Mouse (Mus musculus) intestine, embryonic 14.5 days (tissue): ENCODE data around the gene Fars2. TPM values are rescaled to one million over a fixed set of nuclear protein-coding genes. Genes with fewer than 3 reads are reported as not detected.
"Not testable (repeated sequence)": the region's sequence is repeated elsewhere in the genome, so short reads cannot be mapped to it uniquely, and the experiment has no call there.

ENCODE experiments used
- ATAC-seq: fragments of 200-750 bp; cut with Nextera tagmentation; replicated peaks from 2 replicates; pipeline ENCODE4 v1.8.0; 2017; ENCODE audit warnings: low read depth, moderate number of reproducible peaks, moderate TSS enrichment, moderate library complexity; ENCODE audit not compliant: low FRiP score, low TSS enrichment
- DNase-seq: peaks from one replicate; pipeline ENCODE4 v3.0.0-alpha.2; 2018; ENCODE audit warnings: low spot score
- H3K27ac ChIP-seq: fragments of 300-500 bp; sonication (generic); 2 replicates; pipeline ENCODE4 v1.5.1; 2014; ENCODE audit warnings: low read depth, mild to moderate bottlenecking, control low read depth
- H3K27me3 ChIP-seq: fragments of 300-500 bp; sonication (generic); replicated peaks from 2 replicates; pipeline ENCODE4 v1.6.1; 2014; ENCODE audit warnings: low read length, control low read depth; ENCODE audit not compliant: control insufficient read depth, insufficient read depth
- H3K36me3 ChIP-seq: fragments of 300-500 bp; sonication (generic); 2 replicates; pipeline ENCODE4 v1.6.1; 2014; ENCODE audit warnings: low read length, control low read depth; ENCODE audit not compliant: control insufficient read depth, insufficient read depth
- H3K4me1 ChIP-seq: fragments of 300-500 bp; sonication (generic); replicated peaks from 2 replicates; pipeline ENCODE4 v1.6.1; 2014; ENCODE audit warnings: low read length, control low read depth, mixed read lengths; ENCODE audit not compliant: control insufficient read depth, insufficient read depth
- H3K4me2 ChIP-seq: fragments of 300-500 bp; sonication (generic); 2 replicates; pipeline ENCODE4 v1.6.1; 2014; ENCODE audit warnings: low read length
- H3K4me3 ChIP-seq: fragments of 300-500 bp; sonication (generic); 2 replicates; pipeline ENCODE4 v1.5.1; 2014; ENCODE audit warnings: low read depth, low read length, control low read depth, mixed read lengths
- H3K9ac ChIP-seq: fragments of 300-500 bp; sonication (generic); 2 replicates; pipeline ENCODE4 v1.6.1; 2014; ENCODE audit warnings: mild to moderate bottlenecking, low read length
- H3K9me3 ChIP-seq: fragments of 300-500 bp; sonication (generic); 2 replicates; pipeline ENCODE4 v1.6.1; 2016; ENCODE audit warnings: low read length, control low read depth; ENCODE audit not compliant: control insufficient read depth
- WGBS: fragments of 180-500 bp; shearing (Covaris S2); extraction: QIAGEN DNeasy Blood & Tissue Kit; methylation state at CpG from one replicate; pipeline ENCODE4 v1.1.7; 2014; 5-methylcytosine and 5-hydroxymethylcytosine counted together
- polyA plus RNA-seq: library from polyadenylated mRNA; unstranded; fragments of >200 nt; fragmentation: Nextera tagmentation; extraction: Ambion mirVana; gene quantifications from 2 replicates; pipeline ENCODE4 v1.2.1, GENCODE M21; 2014

The Fars2 gene
- polyA plus RNA-seq, 1 experiment from 2014 or later = 37.6 TPM

GRCm38 (mm10) chr13:36152728-36153498 lies 35.7 kb downstream of the Fars2 start:
- Histone ChIP-seq H3K4me2 (no peak overlapping the region), H3K4me1 (peaks cover 5% of the 10 kb centered on the region; the same call in 1 of the 2 replicates), H3K4me3 (no peak overlapping the region), H3K27me3 (no peaks in the 10 kb centered on the region), H3K9me3 (no peaks in the 10 kb centered on the region), H3K9ac (no peak overlapping the region), H3K36me3 (no peaks in the 10 kb centered on the region), H3K27ac (no peak overlapping the region)
- ATAC-seq = no peak
- 83% methylated on average over 5 of the region's 5 CpGs for WGBS
- DNase-seq = no peak

GRCm38 (mm10) chr13:36156340-36156931 lies 39.2 kb downstream of the Fars2 start:
- H3K4me1 ChIP-seq = no peaks in the 10 kb centered on the region
- H3K36me3 ChIP-seq = no peaks in the 10 kb centered on the region
- H3K9me3 ChIP-seq = no peaks in the 10 kb centered on the region
- no peak overlapping the region for H3K27ac ChIP-seq
- H3K27me3 ChIP-seq = no peaks in the 10 kb centered on the region
- WGBS = 90% methylated on average over 7 of the region's 7 CpGs
- no peak overlapping the region for H3K4me2 ChIP-seq
- ATAC-seq (no peak), DNase-seq (no peak)
- H3K9ac ChIP-seq = no peak overlapping the region
- H3K4me3 ChIP-seq = no peak overlapping the region

- WGBS = 90% methylated on average over 5 of the region's 5 CpGs
- Histone ChIP-seq H3K4me2 (no peak overlapping the region), H3K36me3 (no peaks in the 10 kb centered on the region), H3K4me1 (no peaks in the 10 kb centered on the region), H3K27me3 (no peaks in the 10 kb centered on the region), H3K9ac (no peak overlapping the region), H3K9me3 (no peaks in the 10 kb centered on the region), H3K4me3 (no peak overlapping the region), H3K27ac (no peak overlapping the region)
- DNase-seq = no peak
- no peak for ATAC-seq
These were observed 46.2 kb downstream of the Fars2 start for GRCm38 (mm10) chr13:36163411-36163810.

GRCm38 (mm10) chr13:36163898-36164297 lies 46.7 kb downstream of the Fars2 start:
- DNase-seq = no peak
- no peaks in the 10 kb centered on the region for H3K27me3 ChIP-seq
- H3K4me1 ChIP-seq = no peaks in the 10 kb centered on the region
- H3K4me3 ChIP-seq = no peak overlapping the region
- H3K9ac ChIP-seq = no peak overlapping the region
- 73% methylated on average over 1 of the region's 1 CpGs for WGBS
- no peak for ATAC-seq
- H3K36me3 ChIP-seq = no peaks in the 10 kb centered on the region
- no peaks in the 10 kb centered on the region for H3K9me3 ChIP-seq
- H3K4me2 ChIP-seq = no peak overlapping the region
- no peak overlapping the region for H3K27ac ChIP-seq

GRCm38 (mm10) chr13:36172981-36173380 lies 55.8 kb downstream of the Fars2 start:
- not testable (repeated sequence) for ATAC-seq
- WGBS = 65% methylated on average over 2 of the region's 2 CpGs

GRCm38 (mm10) chr13:36174101-36174500 lies 56.9 kb downstream of the Fars2 start:
- ATAC-seq (no peak), DNase-seq (no peak)
- H3K27ac ChIP-seq = no peak overlapping the region
- WGBS = 97% methylated on average over 5 of the region's 5 CpGs
- H3K36me3 ChIP-seq = no peaks in the 10 kb centered on the region
- H3K27me3 ChIP-seq = no peaks in the 10 kb centered on the region
- no peak overlapping the region for H3K9ac ChIP-seq
- no peak overlapping the region for H3K4me3 ChIP-seq
- H3K4me1 ChIP-seq = no peaks in the 10 kb centered on the region
- H3K4me2 ChIP-seq = no peak overlapping the region
- no peaks in the 10 kb centered on the region for H3K9me3 ChIP-seq

More at GRCm38 (mm10) chr13:36172981-36173380, 55.8 kb downstream of the Fars2 start:
- not testable (repeated sequence) for H3K4me2 ChIP-seq, H3K36me3 ChIP-seq, DNase-seq, H3K27ac ChIP-seq, H3K4me1 ChIP-seq, H3K4me3 ChIP-seq, H3K27me3 ChIP-seq, H3K9me3 ChIP-seq, H3K9ac ChIP-seq

GRCm38 (mm10) chr13:36174772-36175171 lies 57.6 kb downstream of the Fars2 start:
- H3K4me1 ChIP-seq = no peaks in the 10 kb centered on the region
- H3K4me3 ChIP-seq = no peak overlapping the region
- H3K9me3 ChIP-seq = no peaks in the 10 kb centered on the region
- WGBS = 90% methylated on average over 4 of the region's 4 CpGs
- no peak for DNase-seq
- no peaks in the 10 kb centered on the region for H3K36me3 ChIP-seq
- no peak overlapping the region for H3K9ac ChIP-seq
- H3K4me2 ChIP-seq = no peak overlapping the region
- H3K27ac ChIP-seq = no peak overlapping the region
- H3K27me3 ChIP-seq = no peaks in the 10 kb centered on the region
- no peak for ATAC-seq

- ATAC-seq = no peak
- no peaks in the 10 kb centered on the region for H3K9me3 ChIP-seq
- no peaks in the 10 kb centered on the region for H3K4me1 ChIP-seq
- DNase-seq = no peak
- no peaks in the 10 kb centered on the region for H3K27me3 ChIP-seq
- H3K9ac ChIP-seq = no peak overlapping the region
- no peaks in the 10 kb centered on the region for H3K36me3 ChIP-seq
- H3K27ac ChIP-seq = no peak overlapping the region
- H3K4me2 ChIP-seq = no peak overlapping the region
- H3K4me3 ChIP-seq = no peak overlapping the region
- WGBS = 80% methylated on average over 2 of the region's 2 CpGs
These were observed 64.0 kb downstream of the Fars2 start for GRCm38 (mm10) chr13:36181231-36181630.

- WGBS = 95% methylated on average over 2 of the region's 2 CpGs
- Histone ChIP-seq H3K9me3 (no peaks in the 10 kb centered on the region), H3K27ac (no peak overlapping the region), H3K4me1 (no peaks in the 10 kb centered on the region), H3K36me3 (no peaks in the 10 kb centered on the region), H3K4me2 (no peak overlapping the region), H3K4me3 (no peak overlapping the region), H3K27me3 (no peaks in the 10 kb centered on the region), H3K9ac (no peak overlapping the region)
- DNase-seq (no peak), ATAC-seq (no peak)
These were observed 73.4 kb downstream of the Fars2 start for GRCm38 (mm10) chr13:36190577-36190976.
